Mouse (Mus musculus) frontal cortex, postnatal 25 days (tissue): ENCODE measurements around the gene Xrn2.
"Not testable (repeated sequence)": the region's sequence is repeated elsewhere in the genome, so short reads cannot be mapped to it uniquely, and the experiment has no call there.

Experiments used
- DNase-seq, 2 experiments: peaks; one replicate each; pipeline ENCODE4 v3.0.0; 2022; ENCODE audit warnings: low spot score in 2 of 2

The Xrn2 gene

DNA sequence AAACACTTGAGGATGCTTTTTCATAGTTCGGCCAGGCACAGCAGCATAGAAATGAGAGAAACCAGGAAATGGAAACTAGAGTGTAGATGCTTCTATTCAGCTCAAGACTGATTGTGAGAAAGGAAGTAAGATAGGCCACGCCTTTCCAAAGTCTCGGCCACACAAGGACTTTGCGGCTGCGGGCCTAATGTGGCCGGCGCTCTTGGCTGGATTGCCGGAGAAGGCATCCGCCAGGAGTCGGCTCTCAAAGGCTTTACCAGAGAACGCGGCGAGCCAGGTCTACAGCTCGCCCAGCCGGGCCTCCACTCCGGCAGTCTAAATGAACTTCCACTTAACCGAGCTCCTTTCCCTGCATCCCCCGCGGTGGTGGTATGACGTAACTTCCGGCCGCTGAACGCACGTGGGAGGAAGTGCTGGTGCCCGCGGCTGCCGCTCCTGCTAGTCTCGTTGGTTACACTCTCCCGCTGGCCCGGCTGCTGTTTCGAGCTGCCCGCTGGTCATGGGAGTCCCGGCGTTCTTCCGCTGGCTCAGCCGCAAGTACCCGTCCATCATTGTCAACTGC lies at the start of gene Xrn2:
TSS of gene Xrn2 (plus strand) at position 374 of the 562 bp plus-strand sequence.
- peak; percentile 92 to 95 for DNase-seq

DNA sequence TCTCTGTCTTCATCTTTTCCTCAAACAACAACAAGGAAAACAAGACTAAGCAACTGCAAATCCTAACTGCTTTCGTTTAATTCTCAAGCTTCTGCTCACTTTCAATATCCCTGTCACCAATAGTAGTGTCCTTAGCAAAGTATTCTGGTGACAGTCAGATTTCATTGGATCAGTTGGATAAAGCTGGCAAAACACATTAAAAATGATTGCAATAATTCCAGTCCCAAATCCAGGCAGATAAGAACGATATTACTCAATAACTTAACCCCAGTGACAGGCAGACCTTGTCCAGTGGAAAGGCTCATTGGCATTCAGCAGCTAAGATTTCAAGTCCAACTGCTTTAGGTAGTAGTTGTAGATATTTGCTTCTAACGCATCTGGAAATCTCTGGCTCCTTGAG lies 37.8 kb upstream of the Xrn2 start:
- DNase-seq = no peak

DNA sequence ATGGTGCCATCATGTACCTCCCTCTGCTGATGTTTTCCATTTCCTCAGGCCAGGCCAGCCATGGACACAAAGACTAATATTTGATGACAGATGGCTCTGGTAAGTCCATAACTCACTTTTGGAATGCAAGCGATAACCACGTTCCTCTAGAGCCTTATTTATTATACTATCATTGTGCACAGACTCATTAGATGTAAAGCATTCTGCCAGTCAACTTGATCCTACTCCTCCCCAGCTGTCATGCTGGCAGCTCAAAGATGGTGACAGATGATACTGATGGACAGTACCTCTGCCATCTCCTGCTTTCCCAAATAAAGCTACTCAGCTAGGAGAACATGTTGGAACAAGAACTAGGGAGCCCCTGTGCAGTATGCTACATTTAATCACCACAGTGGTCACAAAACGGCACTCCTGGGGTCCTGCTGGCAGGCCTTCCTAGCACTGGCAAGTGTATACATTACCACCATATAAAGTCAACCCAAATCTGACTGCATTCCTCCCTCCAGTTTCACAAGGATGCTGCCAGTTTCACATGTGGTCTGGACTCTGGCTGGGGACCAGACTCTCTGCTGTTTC lies 37.3 kb upstream of the Xrn2 start:
- DNase-seq = no peak

DNA sequence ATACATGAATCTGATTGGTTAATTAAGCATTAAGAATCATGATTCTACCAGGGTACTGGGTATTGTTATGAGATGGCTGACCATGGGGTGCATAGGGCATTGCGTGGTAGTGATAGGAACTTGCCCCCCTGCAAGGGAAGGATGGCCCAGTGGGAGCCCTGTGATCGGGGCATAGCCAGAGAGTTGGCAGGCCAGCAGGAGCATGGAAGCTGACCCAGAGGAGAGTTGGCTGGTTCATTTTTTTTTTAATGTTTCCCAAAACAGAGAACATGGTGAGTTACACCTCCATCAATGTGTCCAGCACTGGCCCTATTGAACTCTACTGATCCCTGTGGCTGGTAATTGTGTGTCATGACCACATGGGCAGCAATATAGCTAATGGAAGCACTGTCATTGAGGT lies 30.0 kb upstream of the Xrn2 start:
- DNase-seq = no peak

DNA sequence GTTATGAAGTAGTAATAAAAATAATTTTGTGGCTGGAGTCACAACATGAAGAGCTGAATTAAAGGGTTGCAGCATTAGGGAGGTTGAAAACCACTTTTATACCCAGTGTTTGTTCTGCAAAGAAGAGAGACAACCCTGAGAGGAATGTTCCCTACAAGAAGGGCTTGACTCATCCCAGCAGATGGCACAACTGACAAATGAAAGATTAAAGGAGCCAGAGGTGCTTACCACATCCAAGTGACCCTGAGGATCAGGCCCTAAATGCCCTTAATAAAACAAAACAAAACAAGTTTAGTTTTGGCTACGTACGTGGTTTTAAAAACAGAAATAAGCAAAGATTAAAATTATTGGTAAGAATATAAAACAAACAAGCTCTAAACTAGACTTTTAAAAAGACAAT lies 28.0 kb upstream of the Xrn2 start:
- DNase-seq = no peak

DNA sequence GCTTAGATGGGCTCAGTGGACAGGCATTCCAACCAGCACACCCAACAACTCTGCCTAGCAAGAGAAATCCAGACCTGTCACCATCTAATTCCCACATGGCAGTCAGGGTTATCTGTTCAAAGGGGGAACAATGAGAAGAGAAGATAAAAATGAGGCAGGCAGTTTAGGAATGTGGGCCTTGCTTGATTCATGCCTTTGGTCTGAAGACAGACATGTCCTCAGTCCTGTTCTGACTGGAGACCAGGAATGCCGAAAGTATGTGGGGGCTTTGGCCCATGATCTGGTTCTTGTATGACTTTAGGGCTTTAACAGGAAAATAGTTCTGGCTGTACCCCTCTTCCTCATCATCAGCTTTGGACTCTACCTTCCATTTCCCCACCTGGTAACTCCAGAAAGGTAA lies 27.0 kb upstream of the Xrn2 start:
- DNase-seq = no peak

DNA sequence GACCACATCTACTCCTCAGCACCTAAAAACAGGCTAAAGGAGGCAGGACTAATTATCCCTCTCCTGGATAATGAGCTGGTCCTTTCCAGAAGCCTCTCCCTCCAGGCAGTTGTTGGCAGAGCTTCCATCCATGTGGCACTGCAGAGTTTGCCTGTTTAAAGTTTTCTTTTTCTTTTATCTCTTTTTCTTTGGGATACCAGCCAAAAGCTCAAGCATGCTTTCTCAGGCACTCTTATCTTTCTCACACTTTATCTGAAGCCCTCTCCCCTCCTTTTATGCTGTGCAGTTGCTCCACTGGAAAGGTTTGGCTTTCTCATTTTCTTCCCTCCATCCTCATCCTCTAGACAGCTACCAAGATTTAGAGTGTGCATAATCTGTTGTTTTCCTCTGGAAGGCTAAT lies 26.4 kb upstream of the Xrn2 start:
- no peak for DNase-seq

DNA sequence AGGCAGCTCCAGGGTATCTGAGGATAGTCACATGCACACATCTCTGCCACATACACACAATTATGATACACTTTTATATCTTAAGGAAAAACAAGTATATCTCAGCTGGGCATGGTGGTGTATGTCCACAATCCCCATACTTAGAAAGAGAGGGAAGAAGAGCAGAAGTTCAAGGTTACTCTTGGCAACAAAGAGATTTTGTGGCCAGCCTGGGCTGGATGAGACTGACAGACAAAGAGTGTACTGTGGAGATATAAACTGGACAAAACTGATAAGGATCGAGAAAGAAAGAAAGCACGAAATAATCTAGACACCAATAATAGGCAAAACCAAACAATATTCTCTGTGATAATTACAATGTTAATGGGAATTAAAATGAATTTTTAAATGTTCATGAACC lies 5.5 kb upstream of the Xrn2 start:
- DNase-seq = no peak

DNA sequence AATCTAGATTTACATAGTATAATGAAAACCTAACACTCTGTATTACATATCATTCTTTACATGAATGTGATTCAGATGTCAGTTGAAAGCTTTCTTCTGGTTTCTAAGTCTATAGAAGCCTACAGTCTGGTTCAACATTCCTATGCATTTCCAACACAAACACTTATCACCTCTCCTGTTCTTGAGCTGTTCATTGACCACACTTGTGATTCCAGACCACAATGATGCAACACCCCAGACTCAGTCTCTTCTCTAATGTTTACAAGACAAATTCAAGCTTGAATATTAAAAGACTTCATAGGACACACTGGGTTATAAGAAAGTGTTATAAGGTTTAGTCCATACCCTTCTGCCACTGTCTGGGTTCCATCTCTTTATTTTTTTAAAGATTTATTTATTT lies 3.7 kb upstream of the Xrn2 start:
- no peak for DNase-seq

DNA sequence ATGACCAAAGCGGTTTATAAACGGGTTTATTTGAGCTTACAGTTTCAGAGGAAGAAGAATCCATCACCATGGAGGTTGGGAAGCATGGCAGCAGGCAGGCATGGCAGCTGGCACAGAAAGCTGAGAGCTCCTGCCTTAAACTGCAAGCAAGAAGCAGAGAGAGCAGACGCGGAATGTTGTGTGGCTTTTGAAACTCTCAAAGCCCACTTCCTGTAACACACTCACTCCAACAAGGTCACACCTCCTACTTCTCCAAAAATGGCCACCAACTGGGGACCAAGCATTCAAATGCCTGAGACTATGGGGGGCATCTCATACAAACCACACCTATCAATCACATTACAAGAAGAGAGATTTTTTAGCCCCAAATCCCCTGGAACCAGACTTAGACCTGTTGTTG lies 2.7 kb upstream of the Xrn2 start:
- DNase-seq = no peak

DNA sequence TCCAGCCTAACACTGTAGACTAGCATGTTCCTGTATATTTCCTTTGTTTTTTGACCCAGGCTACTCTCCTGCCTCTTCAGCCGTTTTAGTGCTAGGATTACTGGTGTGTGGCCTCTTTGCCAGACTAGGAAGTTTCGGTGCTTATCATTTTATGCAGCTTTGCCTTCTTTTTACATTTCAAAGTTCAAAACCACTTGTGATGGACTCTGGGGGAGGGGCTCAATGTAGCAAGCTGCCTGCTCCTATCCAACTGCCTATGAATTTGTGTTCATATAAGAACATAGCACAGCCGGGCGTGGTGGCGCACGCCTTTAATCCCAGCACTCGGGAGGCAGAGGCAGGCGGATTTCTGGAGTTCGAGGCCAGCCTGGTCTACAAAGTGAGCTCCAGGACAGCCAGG lies 1.8 kb upstream of the Xrn2 start:
- DNase-seq = no peak

DNA sequence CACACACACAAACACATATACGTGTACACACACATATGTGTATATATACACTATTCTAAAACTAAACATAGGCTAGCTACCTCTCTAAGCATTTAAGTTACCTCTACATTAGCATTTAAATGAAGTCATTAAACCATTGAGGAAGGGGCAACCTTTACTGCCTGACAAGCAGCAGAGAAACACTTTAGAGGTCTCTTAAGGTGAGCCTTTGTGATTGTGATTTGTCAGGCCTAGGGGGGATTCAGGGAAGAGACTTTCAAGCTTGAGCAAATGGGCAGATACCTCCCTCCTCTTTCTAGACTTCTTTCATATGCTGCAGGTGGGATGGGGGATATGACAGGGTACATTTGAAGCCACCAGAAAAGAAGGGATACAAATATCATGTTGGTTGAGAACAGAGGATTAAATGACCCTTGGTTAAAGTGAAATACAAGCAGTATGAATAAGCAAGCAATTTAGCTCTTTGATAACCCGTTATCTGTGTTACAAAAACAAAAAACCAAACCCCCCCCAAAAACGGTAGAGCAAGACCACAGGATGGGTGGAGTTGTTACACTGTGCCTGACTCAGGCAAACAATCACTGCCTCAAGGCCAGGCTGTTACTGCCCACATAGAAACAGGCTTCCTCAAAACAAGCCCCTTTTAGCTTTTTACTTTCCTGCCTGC lies 1.2 kb upstream of the Xrn2 start:
- no peak for DNase-seq

DNA sequence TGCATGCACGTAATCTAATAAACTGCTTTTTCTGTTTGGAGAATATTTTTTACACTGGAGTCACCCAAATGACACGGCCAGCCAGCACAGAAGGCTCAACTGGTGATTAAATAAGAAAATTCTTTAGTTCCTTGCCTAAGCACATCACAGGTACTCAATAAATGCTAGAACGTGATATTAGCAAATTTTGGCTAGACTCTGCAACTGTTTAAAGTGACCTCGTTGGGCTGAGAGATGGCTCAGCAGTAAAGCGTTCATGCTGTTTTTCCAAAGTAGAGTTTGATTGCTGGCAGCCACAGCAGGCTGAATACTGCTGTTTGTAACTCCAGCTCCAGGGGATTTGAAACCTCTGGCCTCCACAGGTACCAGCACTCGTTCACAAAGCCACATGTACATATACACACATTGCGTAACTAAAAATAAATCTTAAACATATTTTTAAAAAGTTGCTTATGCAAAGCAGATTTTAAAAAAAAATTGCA lies 614 bp upstream of the Xrn2 start:
- peak in 1 of 2 experiments; percentile 5 for DNase-seq

DNA sequence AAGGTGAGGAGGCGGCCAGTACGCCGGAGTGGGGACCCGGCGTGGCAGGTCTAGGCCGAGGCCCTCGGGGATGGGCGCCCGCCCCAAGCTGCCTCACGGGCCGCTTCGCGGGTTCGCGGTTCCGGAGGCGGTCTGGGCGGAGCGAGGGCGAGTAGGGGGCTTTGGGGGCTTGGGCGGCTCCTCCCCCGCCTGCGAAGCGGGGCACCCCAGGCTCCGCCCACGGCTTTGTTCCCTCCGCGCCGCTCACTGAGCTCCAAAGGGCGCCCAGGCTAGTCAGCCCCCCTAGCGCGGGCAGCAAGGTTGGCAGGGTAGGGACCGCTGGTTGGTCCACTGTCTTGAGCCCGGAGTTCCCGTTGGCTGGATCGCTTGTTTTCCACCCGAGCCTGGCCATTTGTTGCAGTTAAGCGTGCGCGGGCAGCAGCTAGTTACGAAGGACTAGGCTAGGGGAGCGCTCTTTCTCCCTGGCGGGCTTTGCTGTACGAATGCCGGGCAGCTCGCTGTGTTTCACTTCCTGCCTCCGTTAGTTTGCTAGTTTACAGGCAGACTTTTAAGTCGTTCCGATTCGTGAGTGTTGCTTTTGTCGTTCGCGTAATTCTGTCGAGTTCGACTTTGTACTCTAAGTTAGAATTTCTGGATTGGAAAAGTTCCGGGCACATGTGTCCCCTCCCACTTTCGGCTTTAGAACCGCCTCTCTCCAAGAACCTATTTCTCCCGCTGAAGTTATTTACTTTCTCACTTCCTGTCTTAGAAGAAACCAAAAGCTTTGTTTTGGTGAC lies 586 bp downstream of the Xrn2 start:
- peak in 1 of 2 experiments; percentile 37 for DNase-seq

DNA sequence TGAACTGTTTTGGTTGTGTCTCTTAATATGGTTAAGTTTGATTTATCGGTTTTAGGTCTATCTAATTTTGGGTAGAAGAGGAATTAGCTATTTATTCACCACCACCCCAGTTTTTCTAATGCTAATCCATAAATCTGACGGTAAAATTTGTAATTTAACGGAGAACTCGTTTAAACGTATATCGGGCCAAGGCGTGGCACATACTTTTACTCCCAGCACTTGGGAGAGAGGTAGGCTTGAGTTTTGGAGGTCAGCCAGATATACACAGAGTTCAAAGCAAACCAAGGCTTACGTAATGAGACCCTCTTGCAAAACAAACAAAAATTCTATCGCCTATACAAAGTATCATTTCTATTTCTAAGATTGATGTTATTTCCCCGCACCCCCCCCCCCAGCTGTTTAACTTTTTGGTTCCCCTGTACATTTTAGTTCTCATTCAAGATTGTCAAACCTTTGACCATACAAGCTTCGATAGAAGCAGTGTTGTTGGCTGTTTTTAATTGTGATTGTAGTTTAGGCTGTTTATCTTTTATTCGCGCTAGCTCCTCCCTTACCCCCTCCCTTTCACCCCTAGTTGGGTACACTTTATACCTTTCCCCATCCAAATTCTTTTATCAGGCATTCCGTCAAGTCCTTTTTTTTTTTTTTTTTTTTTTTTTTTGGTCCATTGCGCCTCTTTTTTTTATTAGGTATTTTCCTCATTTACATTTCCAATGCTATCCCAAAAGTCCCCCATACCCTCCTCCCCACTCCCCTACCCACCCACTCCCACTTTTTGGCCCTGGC lies 1.5 kb downstream of the Xrn2 start:
- DNase-seq = no peak

DNA sequence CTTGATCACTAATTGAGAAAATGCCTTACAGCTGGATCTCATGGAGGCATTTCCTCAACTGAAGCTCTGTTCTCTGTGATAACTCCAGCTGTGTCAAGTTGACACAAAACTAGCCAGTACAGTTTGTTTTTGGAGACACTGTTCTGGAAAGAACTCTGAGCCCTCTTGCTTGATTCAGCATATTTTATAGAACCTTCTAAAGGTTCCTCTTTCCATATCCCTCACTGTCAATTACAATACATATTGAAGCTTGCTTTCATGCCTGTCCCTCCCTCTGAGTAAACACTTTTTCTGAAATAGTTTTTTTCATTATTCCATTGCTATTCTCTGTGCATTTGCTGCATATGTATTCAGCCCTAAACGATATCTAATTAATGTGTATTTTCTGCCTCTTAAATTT lies 9.2 kb downstream of the Xrn2 start:
- DNase-seq = not testable (repeated sequence)

DNA sequence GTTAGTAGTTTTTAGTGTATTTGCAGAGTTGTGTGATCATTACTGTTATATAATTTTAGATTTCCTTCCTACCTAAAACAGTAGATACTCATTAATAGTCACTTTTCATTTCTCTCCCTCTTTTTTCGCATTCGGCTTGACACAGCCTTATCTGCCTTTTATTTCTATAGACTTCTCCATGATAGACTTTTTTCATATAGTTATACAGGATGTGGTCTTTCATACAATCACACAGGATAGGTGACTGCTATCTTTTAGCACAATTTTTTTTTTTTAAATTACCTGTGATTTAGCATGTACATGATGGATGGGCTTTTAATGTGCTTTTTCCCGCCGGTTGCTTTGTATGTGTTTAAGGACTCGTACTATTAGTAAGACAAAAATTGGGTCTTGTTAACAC lies 10.3 kb downstream of the Xrn2 start:
- DNase-seq = no peak

DNA sequence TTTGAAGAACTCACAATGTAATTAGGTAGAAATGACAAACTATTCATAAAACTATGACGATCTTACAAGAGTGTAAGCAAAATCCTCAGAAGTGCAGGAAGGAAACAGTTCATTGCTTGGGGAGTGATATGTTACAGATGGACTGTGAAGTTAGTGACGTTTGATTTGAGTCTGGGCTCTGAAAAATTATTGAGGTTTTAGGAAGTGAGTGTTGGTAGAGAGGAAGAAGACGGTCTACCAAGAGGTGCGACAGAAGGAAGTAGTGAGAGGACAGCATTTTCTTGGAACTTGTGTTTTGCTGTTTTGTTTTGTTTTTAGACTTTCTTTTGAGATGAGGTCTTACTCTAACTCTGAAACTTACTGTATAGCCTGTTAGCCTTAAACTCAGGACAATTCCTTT lies 10.8 kb downstream of the Xrn2 start:
- DNase-seq = no peak

DNA sequence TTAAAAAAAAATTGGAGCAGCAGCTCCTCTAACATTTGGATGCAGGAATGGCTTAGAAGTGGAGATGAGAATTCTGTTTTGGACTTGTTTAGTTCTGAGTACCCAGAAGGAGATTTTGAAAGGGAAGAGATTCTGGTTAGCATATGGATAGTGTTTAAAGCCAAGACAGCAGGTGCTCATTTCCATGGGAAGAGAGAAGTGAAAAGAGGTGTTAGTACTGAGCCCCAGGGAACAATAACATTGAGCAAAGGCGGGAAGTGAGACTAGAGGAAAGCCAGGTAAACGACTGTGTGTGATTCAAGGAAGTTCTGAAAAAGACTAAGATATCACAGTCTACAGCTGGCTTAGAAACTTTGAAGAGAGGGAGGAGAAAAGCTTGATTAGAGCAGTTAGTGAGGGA lies 20.3 kb downstream of the Xrn2 start:
- DNase-seq = no peak

DNA sequence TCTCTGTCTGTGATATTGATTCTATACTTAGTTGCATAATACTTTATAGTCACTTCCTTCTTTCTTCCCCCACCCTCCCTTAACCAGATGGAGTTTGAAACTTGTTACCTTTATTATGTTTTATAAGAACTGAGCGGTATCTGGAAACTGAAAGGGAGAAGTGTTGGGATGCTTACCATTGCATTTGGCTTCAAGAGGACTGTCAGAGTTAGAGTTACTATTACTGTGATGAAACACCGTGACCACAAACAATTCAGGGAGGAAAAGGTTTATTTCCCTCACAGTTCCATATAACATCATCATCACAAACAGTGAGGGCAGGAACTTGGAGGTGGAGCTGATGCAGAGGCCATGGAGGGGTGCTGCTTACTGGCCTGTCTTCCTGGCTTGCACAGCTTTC lies 23.1 kb downstream of the Xrn2 start:
- DNase-seq = no peak

DNA sequence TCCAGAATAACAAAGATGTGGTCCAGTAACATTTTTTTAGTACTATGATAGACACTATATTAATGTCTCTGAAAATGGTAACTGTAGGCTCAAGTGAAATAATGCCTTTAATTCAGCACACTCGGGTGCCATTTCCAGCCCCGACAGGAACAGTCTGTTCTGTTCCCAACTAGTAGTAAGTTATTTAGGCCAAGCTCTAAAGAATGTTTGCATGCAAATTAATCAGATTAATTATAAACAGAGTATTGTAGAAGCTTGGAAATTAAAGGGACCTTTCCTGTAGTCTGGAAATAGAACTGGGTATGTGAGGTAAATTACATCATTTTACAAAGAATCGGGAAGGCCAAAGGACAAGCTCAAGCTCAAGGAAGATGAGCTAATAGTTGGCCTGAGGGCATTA lies 34.3 kb downstream of the Xrn2 start:
- no peak for DNase-seq
